Mouse (Mus musculus) bone marrow, adult 2 months (tissue): ENCODE measurements around the gene Srcin1.

Source experiments
- CTCF ChIP-seq: fragments of 200-500 bp; IDR thresholded peaks from 2 replicates; pipeline ENCODE4 v1.5.1; 2011; ENCODE audit warnings: low read length, control low read depth; ENCODE audit not compliant: control insufficient read depth, insufficient read depth
- POLR2A ChIP-seq: fragments of 200-500 bp; IDR thresholded peaks from 2 replicates; pipeline ENCODE4 v1.6.1; 2011; ENCODE audit warnings: low read depth, mild to moderate bottlenecking, control low read depth, low read length, borderline replicate concordance; ENCODE audit not compliant: control insufficient read depth

DNA sequence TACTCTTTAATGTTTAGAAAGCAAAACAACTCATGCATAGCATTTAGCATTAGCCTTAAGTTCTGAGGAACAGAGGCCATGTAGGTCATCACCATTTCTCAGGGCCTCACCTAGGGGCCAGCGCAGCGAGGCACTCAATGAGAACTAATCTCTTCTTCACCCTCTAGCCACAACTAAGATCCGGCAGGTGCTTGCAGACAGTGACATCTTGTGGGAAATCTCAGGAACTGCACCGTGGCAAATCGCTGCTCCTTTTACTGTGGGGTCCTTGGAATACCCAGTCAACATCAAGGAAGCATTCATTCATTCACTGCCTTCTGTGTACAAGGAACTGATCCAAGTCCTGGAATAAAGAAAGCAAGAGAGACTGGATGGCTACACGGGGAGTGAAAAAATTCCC is 46.5 kb upstream of the Srcin1 start:
- TF ChIP-seq POLR2A: no peak
- peak; percentile 82 for TF ChIP-seq CTCF
